In genomic region chr8:127065791-127066190, GRCm38 (mm10) we compare ENCODE assay signal across 9 mouse cellular contexts. TPM values are rescaled to one million over a fixed set of nuclear protein-coding genes. Genes with fewer than 3 reads are reported as not detected.
A peak's percentile ranks its signal among the peaks of the same experiment; 100 is the strongest.
DNase-seq lines count a peak whose midpoint lies in the region; ATAC-seq and TF ChIP-seq lines count a peak whose summit lies in the region.
"Had no signal": no experiment of that assay in that cellular context is flagged by ENCODE, and none has a peak within 500 bp of the region (broad histone marks: within the 10 kb centered on the region; RNA-seq: fewer than 3 reads in every experiment).

No protein-coding gene starts in this region.

- peak overlapping the region; percentile 98 for H3K9ac ChIP-seq in neural tube, embryonic 11.5 days (ENCODE audit: low read length)
- H3K9ac ChIP-seq in hindbrain, embryonic 15.5 days = no peak overlapping the region
- no peak overlapping the region for H3K9ac ChIP-seq in liver, postnatal 0 days (replicated peaks)

- peaks cover 11% of the 10 kb centered on the region; the same call in 1 of the 2 replicates for H3K4me1 ChIP-seq in neural tube, embryonic 11.5 days (ENCODE audit: control insufficient read depth, insufficient read depth, low read length)
- H3K4me1 ChIP-seq in hindbrain, embryonic 15.5 days (replicated peaks) = peaks cover 51% of the 10 kb centered on the region
- peaks cover 10% of the 10 kb centered on the region for H3K4me1 ChIP-seq in liver, postnatal 0 days (ENCODE audit: insufficient read depth)

- 53% methylated on average over 1 of the region's 1 CpGs for WGBS in neural tube, embryonic 11.5 days
- 56% methylated on average over 1 of the region's 1 CpGs for WGBS in hindbrain, embryonic 15.5 days
- WGBS in liver, postnatal 0 days (ENCODE audit: insufficient replicate concordance) = 42% methylated on average over 1 of the region's 1 CpGs

- no peak overlapping the region for H3K27ac ChIP-seq in neural tube, embryonic 11.5 days (ENCODE audit: low read depth, low read length)
- no peak overlapping the region for H3K27ac ChIP-seq in hindbrain, embryonic 15.5 days (replicated peaks)
- peak overlapping the region; percentile 92 for H3K27ac ChIP-seq in liver, postnatal 0 days (ENCODE audit: low read depth)

- peak overlapping the region; percentile 94 for H3K4me3 ChIP-seq in neural tube, embryonic 11.5 days (ENCODE audit: low read depth, low read length)
- H3K4me3 ChIP-seq in hindbrain, embryonic 15.5 days = peak overlapping the region; percentile 92
- peak overlapping the region; percentile 63 for H3K4me3 ChIP-seq in liver, postnatal 0 days (ENCODE audit: low read depth, low read length)

- no peak for ATAC-seq in neural tube, embryonic 11.5 days (ENCODE audit: insufficient read depth, low FRiP score, low TSS enrichment)
- ATAC-seq in hindbrain, embryonic 15.5 days (ENCODE audit: low FRiP score, low read depth) = no peak
- ATAC-seq in liver, postnatal 0 days = peak; percentile 42; the same call in 1 of the 2 replicates

- DNase-seq in neural tube, embryonic 11.5 days (ENCODE audit: low spot score) = no peak
- no peak for DNase-seq in neural tube, embryonic 10.5 days (ENCODE audit: extremely low spot score, low spot score)
- DNase-seq in liver, postnatal 0 days = no peak
- DNase-seq in thymus, postnatal 25 days = no peak
- DNase-seq in gastrocnemius, postnatal 10 days = no peak
- no peak for DNase-seq in cerebellum, adult 11-12 months

- TF ChIP-seq EP300 in liver, postnatal 0 days (IDR thresholded peaks at IDR 0.05; ENCODE audit: low read depth) = no peak

- no peaks in the 10 kb centered on the region for H3K36me3 ChIP-seq in neural tube, embryonic 11.5 days (ENCODE audit: control insufficient read depth, insufficient read depth, low read length)
- H3K36me3 ChIP-seq in hindbrain, embryonic 15.5 days = no peaks in the 10 kb centered on the region
- no peaks in the 10 kb centered on the region for H3K36me3 ChIP-seq in liver, postnatal 0 days (replicated peaks; ENCODE audit: insufficient read depth, low read length)

- no peak for TF ChIP-seq CTCF in liver, postnatal 0 days (IDR thresholded peaks at IDR 0.05; ENCODE audit: low read depth)

- no peaks in the 10 kb centered on the region for H3K27me3 ChIP-seq in neural tube, embryonic 11.5 days (ENCODE audit: control insufficient read depth, insufficient read depth, low read length)
- H3K27me3 ChIP-seq in hindbrain, embryonic 15.5 days = no peaks in the 10 kb centered on the region
- peaks cover 26% of the 10 kb centered on the region for H3K27me3 ChIP-seq in liver, postnatal 0 days (ENCODE audit: insufficient read depth, low read length)

- H3K9me3 ChIP-seq in neural tube, embryonic 11.5 days (ENCODE audit: control insufficient read depth, low read length) = no peaks in the 10 kb centered on the region
- no peaks in the 10 kb centered on the region for H3K9me3 ChIP-seq in hindbrain, embryonic 15.5 days
- H3K9me3 ChIP-seq in liver, postnatal 0 days (ENCODE audit: low read length) = no peaks in the 10 kb centered on the region

- H3K4me2 ChIP-seq in neural tube, embryonic 11.5 days (ENCODE audit: low read depth) = peak overlapping the region; percentile 47
- H3K4me2 ChIP-seq in hindbrain, embryonic 15.5 days = peak overlapping the region; percentile 71
- peak overlapping the region; percentile 81 for H3K4me2 ChIP-seq in liver, postnatal 0 days (ENCODE audit: low read depth, low read length)

RNA-seq across cellular contexts. Expression of gene Pard3, which starts 2.1 kb away (rescaled TPM):
- polyA plus RNA-seq in neural tube, embryonic 11.5 days (2014; fragmentation: Nextera tagmentation; extraction: Ambion mirVana) = 37.5 and 39.7 TPM in 2 replicates
- 18.2 and 20.2 TPM in 2 replicates for polyA plus RNA-seq in hindbrain, embryonic 15.5 days (2015; fragmentation: Nextera tagmentation; extraction: Ambion mirVana)
- polyA plus RNA-seq in liver, postnatal 0 days (2015; fragmentation: Nextera tagmentation; extraction: Ambion mirVana) = 8.9 and 10.2 TPM in 2 replicates
- 10 to 100 TPM; 30.3 to 37.2 TPM for total RNA-seq in gastrocnemius, postnatal 10 days (2021)
- total RNA-seq: granulocyte monocyte progenitor cell, adult 5-6 weeks; MEL had no signal
